Comparison of ENCODE assay signal across 8 mouse cellular contexts in the genomic region with DNA sequence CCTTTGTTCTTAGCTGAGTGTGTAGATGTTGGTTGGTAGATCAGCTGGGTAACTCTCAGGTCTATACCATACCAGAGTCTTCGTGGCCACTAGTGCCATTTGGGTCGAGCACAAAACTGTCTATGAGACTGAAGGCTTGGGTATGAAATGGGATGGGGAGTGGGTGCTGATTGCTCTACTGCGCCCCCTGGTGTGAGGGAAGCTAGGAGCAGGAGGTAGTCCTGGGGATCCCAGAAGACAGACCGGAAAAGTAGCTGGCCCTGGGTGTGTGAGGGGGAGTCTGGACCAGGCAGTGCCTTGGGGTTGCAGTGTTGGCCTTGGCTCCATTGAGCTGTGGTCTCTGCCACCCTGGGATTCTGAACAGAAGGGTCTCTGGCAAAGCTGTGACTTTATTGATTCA. TPM values are rescaled to one million over a fixed set of nuclear protein-coding genes. Genes with fewer than 3 reads are reported as not detected.
A peak's percentile ranks its signal among the peaks of the same experiment; 100 is the strongest.
DNase-seq lines count a peak whose midpoint lies in the region; ATAC-seq lines count a peak whose summit lies in the region.

No protein-coding gene starts in this region.

- WGBS in embryonic facial prominence, embryonic 11.5 days, result 65% methylated on average over 4 of the region's 4 CpGs

- no peaks in the 10 kb centered on the region; the same call in 1 of the 2 replicates for H3K36me3 ChIP-seq in embryonic facial prominence, embryonic 11.5 days (replicated peaks; ENCODE audit: control insufficient read depth, insufficient read depth, low read depth, low read length)

- H3K9ac ChIP-seq in embryonic facial prominence, embryonic 11.5 days (replicated peaks; ENCODE audit: low read length), result no peak overlapping the region

- H3K4me2 ChIP-seq in embryonic facial prominence, embryonic 11.5 days (ENCODE audit: low read depth, low read length), result no peak overlapping the region

- peak; percentile 30 for DNase-seq in embryo, embryonic 10 days (ENCODE audit: low spot score)
- no peak for DNase-seq in embryo, embryonic 9.5 days (ENCODE audit: extremely low spot score)
- peak; percentile 61 for DNase-seq in right cerebral cortex, postnatal 4 days
- DNase-seq in right cerebral cortex, postnatal 10 days (ENCODE audit: low spot score in 2 of 2), result no peak
- DNase-seq in embryonic facial prominence, embryonic 11.5 days (ENCODE audit: low spot score), result peak; percentile 32
- no peak for DNase-seq in frontal cortex, postnatal 25 days (ENCODE audit: low spot score in 2 of 2)
- no peak for DNase-seq in ovary, adult 18-20 months (ENCODE audit: low spot score)

- H3K4me3 ChIP-seq in embryonic facial prominence, embryonic 11.5 days (ENCODE audit: low read depth, low read length), result no peak overlapping the region

- H3K27ac ChIP-seq in embryonic facial prominence, embryonic 11.5 days (replicated peaks; ENCODE audit: low read depth, low read length), result no peak overlapping the region

- no peaks in the 10 kb centered on the region for H3K9me3 ChIP-seq in embryonic facial prominence, embryonic 11.5 days (replicated peaks; ENCODE audit: control insufficient read depth, low read length)

- no peaks in the 10 kb centered on the region for H3K4me1 ChIP-seq in embryonic facial prominence, embryonic 11.5 days (ENCODE audit: control insufficient read depth, insufficient read depth, low read length)

- no peak for ATAC-seq in embryonic facial prominence, embryonic 11.5 days (replicated peaks; ENCODE audit: insufficient number of reproducible peaks, low FRiP score, low TSS enrichment, low read depth)
- ATAC-seq in megakaryocyte-erythroid progenitor cell, adult 5-6 weeks (replicated peaks; ENCODE audit: low FRiP score, low TSS enrichment, poor library complexity, severe bottlenecking), result 0 out of 2 replicates have a peak, but pooled peaks have one; percentile 13

- no peaks in the 10 kb centered on the region for H3K27me3 ChIP-seq in embryonic facial prominence, embryonic 11.5 days (ENCODE audit: control insufficient read depth, insufficient read depth, low read length)

RNA-seq across cellular contexts. Expression of gene Cerk, which starts 48.3 kb away (rescaled TPM):
- 16.3 and 17.6 TPM in 2 replicates for polyA plus RNA-seq in embryonic facial prominence, embryonic 11.5 days (2014; fragmentation: Nextera tagmentation; extraction: Ambion mirVana)
- total RNA-seq in megakaryocyte-erythroid progenitor cell, adult 5-6 weeks (2014; fragmentation: Nextera tagmentation), result 5.6 and 7.1 TPM in 2 replicates
- total RNA-seq in megakaryocyte-erythroid progenitor cell, adult 5-6 weeks (2017), result 3.5 and 6.1 TPM in 2 replicates

Comparison
In these comparisons a context has a peak if more than half of its experiments do, and no peak if none do; other contexts are left out.
1. DNase-seq: peak in embryo, embryonic 10 days (single experiment), right cerebral cortex, postnatal 4 days (single experiment) and embryonic facial prominence, embryonic 11.5 days (single experiment); none in embryo, embryonic 9.5 days (single experiment), right cerebral cortex, postnatal 10 days (0 of 2), frontal cortex, postnatal 25 days (0 of 2) and ovary, adult 18-20 months (single experiment).